Mouse (Mus musculus) brain, adult 2 months (tissue): ENCODE measurements around the gene Arhgap23.

Experiments used
- DNase-seq: peaks from one replicate; pipeline ENCODE4 v3.0.0; 2011; ENCODE audit warnings: low read depth, low spot score

The Arhgap23 gene

DNA sequence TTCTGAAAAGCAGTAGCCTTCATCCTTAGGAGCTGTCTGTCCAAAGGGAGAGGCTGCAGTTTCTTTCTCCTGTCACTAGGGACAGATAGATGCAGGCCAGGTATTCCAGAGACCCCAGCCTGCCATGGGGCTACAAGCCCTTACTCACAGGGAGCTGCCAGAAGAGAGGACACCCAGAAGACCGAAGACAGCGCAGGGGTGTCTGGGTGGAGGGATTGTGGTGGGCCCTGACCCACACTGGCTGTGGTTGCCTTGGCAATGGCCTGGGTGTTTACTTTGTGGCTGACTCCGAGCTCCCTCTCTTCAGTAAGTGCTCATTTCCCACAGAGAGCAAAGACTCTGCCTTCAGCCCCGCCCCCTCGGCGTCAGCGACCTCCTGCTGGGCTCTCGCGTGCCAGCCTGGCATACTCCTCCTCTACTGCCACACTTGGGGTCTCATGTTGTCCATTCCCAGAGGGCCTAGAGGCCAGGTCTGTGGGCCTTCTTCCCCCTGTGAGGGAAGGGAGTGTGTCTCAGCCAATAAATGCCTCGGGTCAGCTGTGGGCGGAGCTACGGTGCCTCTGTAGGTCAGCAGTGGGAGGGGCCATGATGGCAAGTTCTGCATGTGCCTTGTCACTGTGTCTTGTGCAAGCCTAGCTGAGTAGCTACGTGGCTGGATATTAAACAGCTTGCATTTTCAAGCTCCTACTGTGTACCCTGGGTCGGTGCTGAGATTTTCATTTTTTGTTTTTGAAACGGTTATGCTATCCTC, 19.5 kb downstream of the Arhgap23 start:
- DNase-seq: peak; percentile 78

GRCm38 (mm10) chr11:97435808-97436491, 20.6 kb downstream of the Arhgap23 start:
- no peak for DNase-seq

- DNase-seq: peak; percentile 45
Observed at GRCm38 (mm10) chr11:97437745-97438144, 22.4 kb downstream of the Arhgap23 start.

GRCm38 (mm10) chr11:97438868-97439267, 23.5 kb downstream of the Arhgap23 start:
- DNase-seq: no peak

DNA sequence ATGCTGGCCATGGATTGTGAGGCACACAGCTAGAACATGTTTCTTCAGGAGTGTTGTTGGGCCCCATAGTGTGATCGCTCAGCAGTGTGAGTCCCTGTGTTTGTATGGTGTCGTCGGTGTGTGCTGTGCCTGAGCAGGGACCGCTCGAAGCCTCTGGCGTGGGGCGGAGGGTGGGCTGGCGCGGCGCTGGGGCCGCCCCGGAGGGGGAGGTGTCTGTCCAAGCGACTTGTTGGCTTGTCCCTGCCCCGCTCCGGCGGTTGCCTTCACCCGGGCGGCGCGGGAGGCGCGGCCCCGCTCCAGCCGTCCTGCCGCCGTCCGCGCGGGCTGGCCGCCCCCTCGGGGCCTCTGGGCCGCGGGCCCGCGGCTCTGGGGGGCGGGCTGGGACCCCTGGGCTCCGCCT, 24.6 kb downstream of the Arhgap23 start:
- DNase-seq: no peak

DNA sequence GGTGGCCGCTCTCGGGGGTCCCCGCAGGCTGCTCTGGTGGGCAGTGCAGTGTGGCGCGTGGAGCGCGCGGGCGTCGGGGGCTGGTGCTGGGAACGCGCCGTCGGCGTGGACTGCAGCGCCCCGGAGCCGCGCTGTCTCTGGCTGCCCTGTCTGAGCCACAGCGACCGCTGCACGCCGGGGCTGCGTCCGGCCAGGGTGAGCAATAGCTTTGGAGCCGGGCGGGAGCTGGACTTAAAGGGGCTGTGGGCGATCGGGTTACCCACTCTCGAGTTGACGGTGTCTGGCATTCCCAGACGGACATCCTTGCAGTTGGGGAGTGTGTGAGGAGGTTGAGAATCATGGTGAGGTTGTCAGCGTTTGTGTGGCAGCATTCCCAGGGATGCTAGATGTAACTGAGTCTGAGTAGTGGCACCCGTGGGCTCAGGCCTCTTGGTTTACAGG, 25.1 kb downstream of the Arhgap23 start:
- peak; percentile 48 for DNase-seq

- DNase-seq: peak; percentile 86
Observed at GRCm38 (mm10) chr11:97441036-97441657, 25.8 kb downstream of the Arhgap23 start.

DNA sequence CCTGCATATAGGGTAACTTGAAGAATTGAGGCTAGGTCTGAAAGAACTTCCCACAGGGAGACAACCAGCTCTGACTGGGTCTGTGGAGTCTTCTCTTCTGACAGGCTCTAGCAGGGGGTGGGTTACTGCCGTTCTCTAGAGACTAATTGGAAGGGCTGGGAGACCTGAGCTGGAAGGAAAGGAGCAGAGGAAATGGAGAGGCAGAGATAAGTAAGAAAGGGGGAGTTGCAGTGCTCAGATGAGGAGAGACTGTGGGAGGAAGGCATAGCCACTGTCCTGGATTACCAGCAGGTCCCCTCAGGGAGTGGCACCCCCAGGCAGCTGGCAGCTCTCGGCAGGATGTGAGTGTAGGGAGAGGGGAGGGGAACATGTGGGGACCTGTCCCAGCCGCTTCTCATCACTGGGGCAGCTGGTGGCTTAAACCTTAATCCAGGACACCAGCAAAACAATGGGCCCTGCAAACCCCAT, 26.4 kb downstream of the Arhgap23 start:
- no peak for DNase-seq

DNA sequence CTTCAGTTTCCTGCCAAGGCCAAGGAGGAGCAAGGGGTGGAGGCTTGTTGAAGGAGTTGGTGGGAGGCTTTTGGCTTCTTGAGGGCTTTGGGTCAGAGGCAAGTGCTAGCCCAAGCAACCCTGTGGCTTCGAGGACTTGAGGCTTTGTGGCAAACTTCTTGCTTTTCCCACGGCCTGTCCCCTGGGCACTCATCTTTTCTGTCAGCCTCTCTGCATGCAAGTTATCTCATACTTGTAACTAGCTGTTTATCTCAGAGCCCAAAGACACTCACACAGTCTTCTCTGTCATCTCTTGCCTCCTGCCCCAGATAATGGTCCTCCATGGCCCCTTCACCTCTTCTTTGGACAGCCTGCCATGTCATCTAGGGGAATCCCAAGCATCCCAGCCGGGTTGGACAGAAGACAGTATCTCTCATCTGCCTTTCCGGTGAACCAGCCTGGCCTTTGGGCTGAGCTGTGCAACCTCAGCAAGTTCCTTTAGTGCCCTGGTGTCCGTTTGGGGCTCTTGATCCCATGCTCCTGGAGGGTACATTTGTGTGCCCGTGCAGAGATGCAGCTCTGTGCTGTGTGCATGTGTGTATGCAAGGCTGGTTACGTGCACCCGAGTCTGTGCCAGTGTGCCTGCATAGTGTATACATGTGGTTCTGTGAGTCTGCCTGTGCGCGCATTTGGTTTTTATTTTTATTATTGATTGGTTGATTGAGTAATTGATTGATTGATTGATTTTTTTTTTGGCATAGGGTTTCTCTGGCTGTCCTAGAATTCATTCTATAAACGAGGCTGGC, 27.8 kb downstream of the Arhgap23 start:
- no peak for DNase-seq

GRCm38 (mm10) chr11:97445596-97445995, 30.3 kb downstream of the Arhgap23 start:
- DNase-seq: no peak

DNA sequence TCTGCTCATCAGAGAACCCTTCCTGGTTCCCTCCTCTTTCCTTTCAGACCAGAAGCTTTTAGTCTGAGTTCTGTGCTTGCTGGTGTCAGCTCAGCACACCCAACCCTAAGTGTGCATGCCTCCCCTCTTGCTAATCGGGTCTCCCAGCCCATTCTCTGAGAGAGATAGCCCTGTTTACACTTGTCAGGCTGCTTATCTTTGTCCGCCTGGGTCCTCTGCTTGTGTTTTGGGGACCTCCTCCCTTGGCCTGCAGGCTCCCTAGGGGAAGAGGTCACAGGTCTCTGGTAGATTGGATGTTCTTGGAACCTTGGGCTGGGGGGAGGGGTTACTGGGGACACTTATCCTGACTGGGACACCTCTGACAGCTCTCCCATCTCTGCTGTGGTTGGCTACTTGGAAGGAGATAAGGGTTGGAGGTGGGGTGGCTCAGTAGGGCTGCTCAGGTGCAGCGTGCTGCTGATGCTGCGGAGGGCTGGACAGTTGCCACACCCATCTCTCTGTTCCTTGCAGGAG, 30.7 kb downstream of the Arhgap23 start:
- no peak for DNase-seq

- DNase-seq: no peak
Observed at GRCm38 (mm10) chr11:97447979-97448378, 32.6 kb downstream of the Arhgap23 start.

- no peak for DNase-seq
Observed at GRCm38 (mm10) chr11:97448611-97449394, 33.5 kb downstream of the Arhgap23 start.

DNA sequence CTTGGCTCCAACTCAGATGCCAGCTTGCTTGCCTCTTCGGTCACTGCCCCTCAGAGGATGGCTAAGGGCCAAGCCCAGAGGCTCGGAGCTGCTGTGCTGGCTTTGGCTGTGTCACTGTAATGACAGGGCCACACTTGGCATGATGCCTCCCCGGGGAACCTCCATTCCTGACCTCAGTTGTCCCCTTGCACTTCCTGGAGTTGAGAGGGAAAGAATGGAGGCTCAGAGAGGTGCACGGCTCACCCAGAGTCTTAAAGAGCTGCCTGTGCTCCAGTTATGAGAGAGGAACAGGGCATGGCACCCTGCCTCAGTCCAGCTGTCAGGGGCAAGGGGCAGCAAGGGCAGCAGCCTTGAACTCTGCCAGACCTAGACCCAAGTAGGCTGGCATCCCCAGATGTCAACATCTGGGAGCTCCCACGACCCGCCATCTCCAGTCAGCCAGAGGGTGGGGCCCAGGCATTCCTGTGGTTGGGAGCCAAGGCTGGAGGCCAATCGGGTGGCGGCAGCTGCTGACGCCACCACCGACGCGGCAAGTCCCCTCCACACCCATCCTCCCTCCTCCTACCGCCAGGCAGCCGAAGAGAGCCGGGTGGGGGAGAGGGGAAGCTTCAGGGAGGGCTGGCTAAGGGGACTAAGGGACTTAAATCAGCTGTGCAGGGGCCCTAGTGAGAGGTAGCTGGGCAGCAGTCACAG, 34.4 kb downstream of the Arhgap23 start:
- DNase-seq: peak; percentile 95

GRCm38 (mm10) chr11:97450305-97450922, 35.1 kb downstream of the Arhgap23 start:
- DNase-seq: peak; percentile 84

GRCm38 (mm10) chr11:97451625-97452024, 36.3 kb downstream of the Arhgap23 start:
- peak; percentile 62 for DNase-seq

- DNase-seq: peak; percentile 79
Observed at GRCm38 (mm10) chr11:97457120-97457519, 41.8 kb downstream of the Arhgap23 start.

DNA sequence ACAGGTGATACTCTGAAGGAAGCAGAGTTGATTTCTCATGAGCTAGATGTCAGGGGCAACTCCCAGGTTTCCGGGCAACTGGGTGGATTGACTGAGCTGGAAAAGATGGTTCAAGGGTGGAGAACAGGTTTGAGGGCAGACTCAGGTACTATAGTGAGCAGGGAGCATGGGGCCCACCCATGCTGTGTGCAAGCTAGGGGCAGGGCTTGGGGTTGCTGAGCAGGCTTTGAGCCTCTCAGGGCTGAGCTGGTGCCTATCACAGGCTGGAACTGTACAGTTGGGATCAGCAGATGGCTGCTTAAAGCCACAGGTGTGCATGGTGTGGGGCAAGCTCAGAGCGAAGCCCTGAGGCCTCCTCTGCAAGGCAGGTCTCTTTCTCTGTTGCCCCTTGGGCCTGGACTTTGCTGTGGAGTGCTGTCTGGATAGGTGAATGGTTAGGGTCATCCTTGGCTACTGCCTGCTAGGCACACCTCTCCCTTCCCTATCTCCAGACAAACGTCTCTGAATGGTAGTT, 46.0 kb downstream of the Arhgap23 start:
- DNase-seq: no peak

DNA sequence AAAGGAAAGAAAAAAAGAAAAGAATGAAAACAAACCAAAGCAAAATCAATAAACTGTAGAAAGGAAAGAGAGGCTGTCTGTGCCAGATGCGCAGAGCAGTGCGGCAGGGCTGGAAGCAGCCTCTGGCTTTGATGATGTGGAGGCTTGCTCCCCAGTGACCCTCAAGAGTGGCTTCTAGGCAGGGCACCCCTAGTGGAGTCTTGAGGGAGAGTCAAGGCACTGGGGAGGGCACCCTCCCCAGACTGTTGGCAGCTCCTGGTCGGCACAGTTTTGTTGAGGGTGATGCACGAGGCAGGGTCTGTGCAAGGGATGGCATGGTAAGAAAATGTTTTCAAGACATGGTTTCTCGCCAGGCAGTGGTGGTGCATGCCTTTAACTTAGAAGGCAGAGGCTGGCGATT, 47.2 kb downstream of the Arhgap23 start:
- no peak for DNase-seq
